Mouse (Mus musculus) adrenal gland, postnatal 36 days (tissue): Measurements from ENCODE around the gene Ift43. TPM values are rescaled to one million over a fixed set of nuclear protein-coding genes. Genes with fewer than 3 reads are reported as not detected.

Experiments used
- DNase-seq, 2 experiments: peaks; one replicate each; pipeline ENCODE4 v3.0.0; 2021; ENCODE audit warnings: mixed read lengths in 1 of 2
- total RNA-seq, 2 experiments: library from RNA; stranded (reverse); gene quantifications; 2 replicates each; pipeline ENCODE4 v1.2.3; 2021

Gene Ift43
- total RNA-seq, 2 experiments from 2014 or later = 23.5 to 25.9 TPM

- DNase-seq = no peak
These were observed 47.4 kb downstream of the Ift43 start for GRCm38 (mm10) chr12:86129696-86130095.

GRCm38 (mm10) chr12:86132799-86133198 is 50.5 kb downstream of the Ift43 start:
- DNase-seq = peak; percentile 18 to 53

- DNase-seq = no peak
These were observed 53.4 kb downstream of the Ift43 start for GRCm38 (mm10) chr12:86135691-86136090.

- peak; percentile 56 to 60 for DNase-seq
These were observed 56.4 kb downstream of the Ift43 start for GRCm38 (mm10) chr12:86138696-86139095.

- no peak for DNase-seq
These were observed 60.0 kb downstream of the Ift43 start for GRCm38 (mm10) chr12:86142389-86142788.

GRCm38 (mm10) chr12:86146246-86146645 is 63.9 kb downstream of the Ift43 start:
- DNase-seq = no peak

GRCm38 (mm10) chr12:86148271-86148670 is 65.9 kb downstream of the Ift43 start:
- no peak for DNase-seq

GRCm38 (mm10) chr12:86149087-86149486 is 66.7 kb downstream of the Ift43 start:
- no peak for DNase-seq

GRCm38 (mm10) chr12:86151941-86152340 is 69.6 kb downstream of the Ift43 start:
- no peak for DNase-seq

- no peak for DNase-seq
These were observed 71.0 kb downstream of the Ift43 start for GRCm38 (mm10) chr12:86153213-86153957.

- DNase-seq = no peak
These were observed 72.8 kb downstream of the Ift43 start for GRCm38 (mm10) chr12:86155176-86155575.

- no peak for DNase-seq
These were observed 74.8 kb downstream of the Ift43 start for GRCm38 (mm10) chr12:86157166-86157565.

- no peak for DNase-seq
These were observed 75.6 kb downstream of the Ift43 start for GRCm38 (mm10) chr12:86157894-86158444.

- DNase-seq = peak in 1 of 2 experiments; percentile 4
These were observed 76.5 kb downstream of the Ift43 start for GRCm38 (mm10) chr12:86158689-86159483.

GRCm38 (mm10) chr12:86161436-86161835 is 79.1 kb downstream of the Ift43 start:
- DNase-seq = no peak

GRCm38 (mm10) chr12:86161942-86162341 is 79.6 kb downstream of the Ift43 start:
- no peak for DNase-seq

- DNase-seq = no peak
These were observed 80.8 kb downstream of the Ift43 start for GRCm38 (mm10) chr12:86162890-86163816.

- no peak for DNase-seq
These were observed 83.9 kb downstream of the Ift43 start for GRCm38 (mm10) chr12:86166244-86166643.

GRCm38 (mm10) chr12:86167075-86167474 is 84.7 kb downstream of the Ift43 start:
- no peak for DNase-seq

- DNase-seq = no peak
These were observed 86.4 kb downstream of the Ift43 start for GRCm38 (mm10) chr12:86168712-86169111.

GRCm38 (mm10) chr12:86169195-86169594 is 86.9 kb downstream of the Ift43 start:
- DNase-seq = no peak

- DNase-seq = no peak
These were observed 91.0 kb downstream of the Ift43 start for GRCm38 (mm10) chr12:86173314-86173713.
